ENCODE assay signal across 8 mouse cellular contexts in the genomic region with DNA sequence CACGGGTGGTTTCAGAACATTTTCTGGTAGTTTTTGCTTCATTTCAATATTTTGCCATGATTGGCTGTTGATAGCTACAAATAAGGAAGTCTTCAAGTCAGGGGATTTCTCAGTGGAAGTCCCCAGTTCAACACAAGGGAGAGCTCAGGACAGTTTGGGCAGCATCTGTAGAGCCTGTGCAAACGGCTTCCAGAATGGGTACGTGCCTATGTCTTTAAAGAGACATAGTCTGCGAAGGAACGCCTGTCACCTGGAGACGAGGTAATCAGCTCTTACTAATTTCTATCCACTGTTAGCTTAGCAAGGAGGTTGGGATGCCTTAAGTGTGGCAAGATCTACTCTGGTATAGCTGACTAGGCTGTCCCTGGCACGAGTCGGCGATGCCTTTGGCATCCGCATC. TPM values are rescaled to one million over a fixed set of nuclear protein-coding genes. Genes with fewer than 3 reads are reported as not detected.
A peak's percentile ranks its signal among the peaks of the same experiment; 100 is the strongest.
DNase-seq lines count a peak whose midpoint lies in the region; ATAC-seq lines count a peak whose summit lies in the region.

A gene (plus strand): TSS at position 153 of the 400 bp plus-strand sequence.

- intact Hi-C loops in left cerebral cortex, postnatal 4 days (cut with DNase I), result no loop called here

- H3K4me3 ChIP-seq in heart, embryonic 16.5 days (ENCODE audit: low read length), result no peak within 1 kb of the TSS
- H3K4me3 ChIP-seq in neural tube, embryonic 12.5 days, result no peak within 1 kb of the TSS

- WGBS in heart, embryonic 16.5 days, result 81% methylated on average over 10 of the region's 10 CpGs
- 86% methylated on average over 10 of the region's 10 CpGs for WGBS in neural tube, embryonic 12.5 days

- no peaks in the 10 kb centered on the region for H3K27me3 ChIP-seq in heart, embryonic 16.5 days (ENCODE audit: control insufficient read depth, insufficient read depth, low read length)
- H3K27me3 ChIP-seq in neural tube, embryonic 12.5 days (replicated peaks), result no peaks in the 10 kb centered on the region

- ATAC-seq in erythroblast, adult 5-6 weeks (replicated peaks; ENCODE audit: low FRiP score, poor library complexity, severe bottlenecking), result no peak
- ATAC-seq in heart, embryonic 16.5 days (replicated peaks; ENCODE audit: extremely low read depth, insufficient read depth, low FRiP score), result no peak
- no peak for ATAC-seq in neural tube, embryonic 12.5 days (ENCODE audit: low FRiP score, low read depth)

- H3K4me2 ChIP-seq in heart, embryonic 16.5 days (ENCODE audit: low read depth, low read length), result no peak within 1 kb of the TSS
- no peak within 1 kb of the TSS for H3K4me2 ChIP-seq in neural tube, embryonic 12.5 days (replicated peaks)

- peak; percentile 38 for DNase-seq in lung, postnatal 25 days (ENCODE audit: low spot score)
- DNase-seq in lung, postnatal 4 days, result no peak
- DNase-seq in left cerebral cortex, postnatal 4 days, result no peak
- no peak for DNase-seq in cerebellum, postnatal 36 days
- DNase-seq in lung, postnatal 10 days, result no peak

- no peak within 1 kb of the TSS for H3K9ac ChIP-seq in heart, embryonic 16.5 days (ENCODE audit: low read length)
- no peak within 1 kb of the TSS for H3K9ac ChIP-seq in neural tube, embryonic 12.5 days

- no peaks in the 10 kb centered on the region for H3K36me3 ChIP-seq in heart, embryonic 16.5 days (ENCODE audit: control insufficient read depth, insufficient read depth)
- H3K36me3 ChIP-seq in neural tube, embryonic 12.5 days, result no peaks in the 10 kb centered on the region

- no peaks in the 10 kb centered on the region for H3K4me1 ChIP-seq in heart, embryonic 16.5 days (ENCODE audit: control insufficient read depth, insufficient read depth, low read length)
- no peaks in the 10 kb centered on the region for H3K4me1 ChIP-seq in neural tube, embryonic 12.5 days

- no peaks in the 10 kb centered on the region for H3K9me3 ChIP-seq in heart, embryonic 16.5 days (replicated peaks; ENCODE audit: control insufficient read depth, low read length)
- no peaks in the 10 kb centered on the region for H3K9me3 ChIP-seq in neural tube, embryonic 12.5 days

- no peak within 1 kb of the TSS for H3K27ac ChIP-seq in heart, embryonic 16.5 days (ENCODE audit: low read length)
- no peak within 1 kb of the TSS for H3K27ac ChIP-seq in neural tube, embryonic 12.5 days

RNA-seq across cellular contexts. Expression of the gene that starts here (rescaled TPM):
- total RNA-seq in erythroblast, adult 5-6 weeks (2015; ENCODE audit: low replicate concordance), result 88.4 and 102 TPM in 2 replicates
- total RNA-seq in erythroblast, adult 5-6 weeks (2017; ENCODE audit: low replicate concordance), result 65.1 and 67.1 TPM in 2 replicates
- polyA plus RNA-seq in heart, embryonic 16.5 days (2015; fragmentation: Nextera tagmentation; extraction: Ambion mirVana), result 22.1 and 29.0 TPM in 2 replicates
- total RNA-seq in left cerebral cortex, postnatal 4 days (2021), result 10 to 100 TPM; 21.0 to 23.4 TPM
- 26.2 and 29.8 TPM in 2 replicates for polyA plus RNA-seq in neural tube, embryonic 12.5 days (2016; fragmentation: Nextera tagmentation; extraction: Ambion mirVana)
